8 mouse cellular contexts compared by ENCODE assay signal in genomic region chr17:32924658-32925312, GRCm38 (mm10). TPM values are rescaled to one million over a fixed set of nuclear protein-coding genes. Genes with fewer than 3 reads are reported as not detected.
DNase-seq lines count a peak whose midpoint lies in the region; ATAC-seq lines count a peak whose summit lies in the region.

No protein-coding gene starts in this region.

- peak overlapping the region; percentile 82 for H3K9ac ChIP-seq in hindbrain, embryonic 13.5 days

- peak overlapping the region; percentile 80 for H3K27ac ChIP-seq in hindbrain, embryonic 13.5 days

- peak; percentile 90 for DNase-seq in ZHBTc4 (ENCODE audit: low read depth, low spot score)
- peak; percentile 76 to 84 for DNase-seq in cerebellum, postnatal 25 days
- peak; percentile 53 to 71 for DNase-seq in frontal cortex, postnatal 36 days (ENCODE audit: low spot score in 2 of 2)
- DNase-seq in layer of hippocampus, postnatal 36 days = peak; percentile 55 to 62
- peak; percentile 72 for DNase-seq in lung, postnatal 14 days
- peak; percentile 69 for DNase-seq in ovary, postnatal 36 days (ENCODE audit: low spot score)
- peak; percentile 88 for DNase-seq in thymus, postnatal 0 days (ENCODE audit: low spot score)

- H3K4me2 ChIP-seq in hindbrain, embryonic 13.5 days = peak overlapping the region; percentile 81

- H3K4me3 ChIP-seq in hindbrain, embryonic 13.5 days = peak overlapping the region; percentile 54

- peaks cover 7% of the 10 kb centered on the region for H3K9me3 ChIP-seq in hindbrain, embryonic 13.5 days

- ATAC-seq in hindbrain, embryonic 13.5 days (ENCODE audit: low FRiP score) = peak; percentile 95

- H3K27me3 ChIP-seq in hindbrain, embryonic 13.5 days = peaks cover 32% of the 10 kb centered on the region

- peaks cover 4% of the 10 kb centered on the region for H3K4me1 ChIP-seq in hindbrain, embryonic 13.5 days (replicated peaks)

- no peaks in the 10 kb centered on the region for H3K36me3 ChIP-seq in hindbrain, embryonic 13.5 days

- 15% methylated on average over 32 of the region's 32 CpGs for WGBS in hindbrain, embryonic 13.5 days

RNA-seq across cellular contexts. Expression of gene Cyp4f14, which starts 7.6 kb away (rescaled TPM):
- polyA plus RNA-seq in hindbrain, embryonic 13.5 days (2015; fragmentation: Nextera tagmentation; extraction: Ambion mirVana) = not detected in 2 replicates
- total RNA-seq in layer of hippocampus, postnatal 36 days (2021) = 1 to 10 TPM; 4.3 to 4.6 TPM
- polyA plus RNA-seq in thymus, postnatal 0 days (2015; fragmentation: Nextera tagmentation; extraction: Ambion mirVana) = 0.06 and 0.17 TPM in 2 replicates

RNA-seq across cellular contexts. Expression of gene Cyp4f13, which starts 22.4 kb away (rescaled TPM):
- polyA plus RNA-seq in hindbrain, embryonic 13.5 days (2015; fragmentation: Nextera tagmentation; extraction: Ambion mirVana) = 9.5 and 10.9 TPM in 2 replicates
- total RNA-seq in layer of hippocampus, postnatal 36 days (2021) = 10 to 100 TPM; 23.4 to 24.1 TPM
- 11.1 and 14.0 TPM in 2 replicates for polyA plus RNA-seq in thymus, postnatal 0 days (2015; fragmentation: Nextera tagmentation; extraction: Ambion mirVana)

RNA-seq across cellular contexts. Expression of gene Zfp870, which starts 33.3 kb away (rescaled TPM):
- polyA plus RNA-seq in hindbrain, embryonic 13.5 days (2015; fragmentation: Nextera tagmentation; extraction: Ambion mirVana) = 7.4 and 7.8 TPM in 2 replicates
- total RNA-seq in layer of hippocampus, postnatal 36 days (2021) = 10 to 100 TPM in 1 of 2 experiments, 1 to 10 TPM in 1; 7.6 to 11.5 TPM
- 1.2 and 1.9 TPM in 2 replicates for polyA plus RNA-seq in thymus, postnatal 0 days (2015; fragmentation: Nextera tagmentation; extraction: Ambion mirVana)

RNA-seq across cellular contexts. Expression of gene Zfp472, which starts 40.8 kb away (rescaled TPM):
- polyA plus RNA-seq in hindbrain, embryonic 13.5 days (2015; fragmentation: Nextera tagmentation; extraction: Ambion mirVana) = 8.5 and 8.8 TPM in 2 replicates
- total RNA-seq in layer of hippocampus, postnatal 36 days (2021) = 1 to 10 TPM; 4.7 to 5.0 TPM
- polyA plus RNA-seq in thymus, postnatal 0 days (2015; fragmentation: Nextera tagmentation; extraction: Ambion mirVana) = 19.5 and 20.6 TPM in 2 replicates

Comparison
In these comparisons a context has a peak if more than half of its experiments do, and no peak if none do; other contexts are left out.
1. Peak in every context shown above with its lines: DNase-seq, ATAC-seq, H3K4me3 ChIP-seq and H3K27ac ChIP-seq.